Mouse (Mus musculus) midbrain, embryonic 12.5 days (tissue): ENCODE results near the gene Cct5. TPM values are rescaled to one million over a fixed set of nuclear protein-coding genes. Genes with fewer than 3 reads are reported as not detected.
A peak's percentile ranks its signal among the peaks of the same experiment; 100 is the strongest.

Experiments
- ATAC-seq: fragments of 200-750 bp; cut with Nextera tagmentation; 2 replicates; pipeline ENCODE4 v1.8.0; 2017; ENCODE audit warnings: low read depth, moderate TSS enrichment, moderate library complexity; ENCODE audit not compliant: low FRiP score
- H3K27ac ChIP-seq: fragments of 300-500 bp; sonication (generic); replicated peaks from 2 replicates; pipeline ENCODE4 v1.5.1; 2016; ENCODE audit warnings: mild to moderate bottlenecking
- H3K27me3 ChIP-seq: fragments of 300-500 bp; sonication (generic); 2 replicates; pipeline ENCODE4 v1.6.1; 2016; ENCODE audit warnings: mild to moderate bottlenecking
- H3K36me3 ChIP-seq: fragments of 300-500 bp; sonication (generic); 2 replicates; pipeline ENCODE4 v1.6.1; 2016
- H3K4me1 ChIP-seq: fragments of 300-500 bp; sonication (generic); 2 replicates; pipeline ENCODE4 v1.6.1; 2016
- H3K4me2 ChIP-seq: fragments of 300-500 bp; sonication (generic); replicated peaks from 2 replicates; pipeline ENCODE4 v1.6.1; 2016; ENCODE audit warnings: mild to moderate bottlenecking, moderate library complexity
- H3K4me3 ChIP-seq: fragments of 300-500 bp; sonication (generic); 2 replicates; pipeline ENCODE4 v1.5.1; 2016; ENCODE audit warnings: mild to moderate bottlenecking
- H3K9ac ChIP-seq: fragments of 300-500 bp; sonication (generic); replicated peaks from 2 replicates; pipeline ENCODE4 v1.6.1; 2016; ENCODE audit warnings: mild to moderate bottlenecking, moderate library complexity
- H3K9me3 ChIP-seq: fragments of 300-500 bp; sonication (generic); 2 replicates; pipeline ENCODE4 v1.6.1; 2016; ENCODE audit warnings: mild to moderate bottlenecking
- WGBS: fragments of 180-500 bp; shearing (Covaris S2); methylation state at CpG from one replicate; pipeline ENCODE4 v1.1.7; 2016; 5-methylcytosine and 5-hydroxymethylcytosine counted together
- polyA plus RNA-seq: library from polyadenylated mRNA; unstranded; fragments of >200 nt; fragmentation: Nextera tagmentation; extraction: Ambion mirVana; gene quantifications from 2 replicates; pipeline ENCODE4 v1.2.1, GENCODE M21; 2016

The Cct5 gene
- polyA plus RNA-seq, 1 experiment from 2014 or later = 610 TPM

GRCm38 (mm10) chr15:31561976-31562375 is 39.6 kb downstream of the Cct5 start:
- Histone ChIP-seq H3K4me2 (no peak overlapping the region), H3K4me3 (no peak overlapping the region), H3K27me3 (no peaks in the 10 kb centered on the region), H3K9me3 (0 out of 2 replicates have a peak, but pooled peaks cover 4% of the 10 kb centered on the region), H3K9ac (no peak overlapping the region), H3K27ac (no peak overlapping the region), H3K36me3 (no peaks in the 10 kb centered on the region), H3K4me1 (no peaks in the 10 kb centered on the region)
- WGBS = 96% methylated on average over 4 of the region's 4 CpGs
- ATAC-seq = no peak

GRCm38 (mm10) chr15:31561390-31561789 is 40.2 kb downstream of the Cct5 start:
- Histone ChIP-seq H3K27ac (no peak overlapping the region), H3K9me3 (0 out of 2 replicates have a peak, but pooled peaks cover 4% of the 10 kb centered on the region), H3K9ac (no peak overlapping the region), H3K4me1 (no peaks in the 10 kb centered on the region), H3K27me3 (no peaks in the 10 kb centered on the region), H3K36me3 (no peaks in the 10 kb centered on the region), H3K4me2 (no peak overlapping the region), H3K4me3 (no peak overlapping the region)
- 78% methylated on average over 6 of the region's 6 CpGs for WGBS
- no peak for ATAC-seq

- ATAC-seq = no peak
- no peaks in the 10 kb centered on the region for H3K4me1 ChIP-seq
- H3K9ac ChIP-seq = no peak overlapping the region
- H3K4me2 ChIP-seq = no peak overlapping the region
- H3K4me3 ChIP-seq = no peak overlapping the region
- 0 out of 2 replicates have a peak, but pooled peaks cover 4% of the 10 kb centered on the region for H3K9me3 ChIP-seq
- H3K27me3 ChIP-seq = no peaks in the 10 kb centered on the region
- H3K36me3 ChIP-seq = no peaks in the 10 kb centered on the region
- no peak overlapping the region for H3K27ac ChIP-seq
- 88% methylated on average over 2 of the region's 2 CpGs for WGBS
These were observed 46.7 kb downstream of the Cct5 start for GRCm38 (mm10) chr15:31554855-31555254.

GRCm38 (mm10) chr15:31550381-31550780 is 51.2 kb downstream of the Cct5 start:
- H3K4me3 ChIP-seq = no peak overlapping the region
- no peak overlapping the region for H3K4me2 ChIP-seq
- no peak overlapping the region for H3K9ac ChIP-seq
- H3K27me3 ChIP-seq = no peaks in the 10 kb centered on the region
- H3K4me1 ChIP-seq = no peaks in the 10 kb centered on the region
- no peaks in the 10 kb centered on the region for H3K9me3 ChIP-seq
- no peak overlapping the region for H3K27ac ChIP-seq
- no peaks in the 10 kb centered on the region for H3K36me3 ChIP-seq
- no peak for ATAC-seq
- WGBS = 75% methylated on average over 4 of the region's 4 CpGs

GRCm38 (mm10) chr15:31547421-31547820 is 54.2 kb downstream of the Cct5 start:
- no peaks in the 10 kb centered on the region for H3K36me3 ChIP-seq
- peaks cover 7% of the 10 kb centered on the region for H3K4me1 ChIP-seq
- H3K27me3 ChIP-seq = no peaks in the 10 kb centered on the region
- no peak overlapping the region for H3K9ac ChIP-seq
- no peak overlapping the region for H3K27ac ChIP-seq
- 78% methylated on average over 5 of the region's 5 CpGs for whole genome bisulfite sequencing
- no peaks in the 10 kb centered on the region for H3K9me3 ChIP-seq
- no peak for ATAC-seq
- no peak overlapping the region for H3K4me2 ChIP-seq
- H3K4me3 ChIP-seq = no peak overlapping the region

- no peak for ATAC-seq
- H3K27ac ChIP-seq = no peak overlapping the region
- no peaks in the 10 kb centered on the region for H3K36me3 ChIP-seq
- H3K4me2 ChIP-seq = no peak overlapping the region
- H3K4me1 ChIP-seq = peaks cover 16% of the 10 kb centered on the region
- H3K27me3 ChIP-seq = no peaks in the 10 kb centered on the region
- 90% methylated on average over 6 of the region's 6 CpGs for WGBS
- no peak overlapping the region for H3K9ac ChIP-seq
- H3K4me3 ChIP-seq = no peak overlapping the region
- H3K9me3 ChIP-seq = no peaks in the 10 kb centered on the region
These were observed 55.3 kb downstream of the Cct5 start for GRCm38 (mm10) chr15:31546291-31546690.

- Histone ChIP-seq H3K36me3 (no peaks in the 10 kb centered on the region), H3K27me3 (no peaks in the 10 kb centered on the region), H3K9ac (no peak overlapping the region), H3K4me2 (no peak overlapping the region), H3K4me3 (no peak overlapping the region), H3K27ac (no peak overlapping the region), H3K4me1 (peaks cover 16% of the 10 kb centered on the region), H3K9me3 (no peaks in the 10 kb centered on the region)
- ATAC-seq = no peak
- 67% methylated on average over 1 of the region's 1 CpGs for WGBS
These were observed 56.5 kb downstream of the Cct5 start for GRCm38 (mm10) chr15:31545058-31545457.

- H3K9me3 ChIP-seq = no peaks in the 10 kb centered on the region
- no peaks in the 10 kb centered on the region for H3K36me3 ChIP-seq
- H3K9ac ChIP-seq = no peak overlapping the region
- ATAC-seq = no peak
- H3K4me1 ChIP-seq = peaks cover 16% of the 10 kb centered on the region
- H3K27me3 ChIP-seq = no peaks in the 10 kb centered on the region
- H3K4me2 ChIP-seq = no peak overlapping the region
- WGBS = 3% methylated on average over 3 of the region's 3 CpGs
- no peak overlapping the region for H3K27ac ChIP-seq
- no peak overlapping the region for H3K4me3 ChIP-seq
These were observed 58.4 kb downstream of the Cct5 start for GRCm38 (mm10) chr15:31543246-31543645.

GRCm38 (mm10) chr15:31542013-31542958 is 59.3 kb downstream of the Cct5 start:
- peak overlapping the region; percentile 22 for H3K4me2 ChIP-seq
- H3K36me3 ChIP-seq = no peaks in the 10 kb centered on the region
- H3K4me3 ChIP-seq = no peak overlapping the region
- peaks cover 16% of the 10 kb centered on the region for H3K4me1 ChIP-seq
- peak overlapping the region; percentile 56 for H3K27ac ChIP-seq
- peak; percentile 52 for ATAC-seq
- no peaks in the 10 kb centered on the region for H3K9me3 ChIP-seq
- no peaks in the 10 kb centered on the region for H3K27me3 ChIP-seq
- no peak overlapping the region for H3K9ac ChIP-seq
- WGBS = 4% methylated on average over 10 of the region's 10 CpGs

Other genes starting within 250 kb of the Cct5 start
- gene Ankrd33b, start 234.1 kb downstream of the Cct5 start, polyA plus RNA-seq = 0.71 and 0.75 TPM in 2 replicates
- 1.9 and 2.0 TPM in 2 replicates for gene Ropn1l, start 148.1 kb downstream of the Cct5 start, polyA plus RNA-seq
- gene March6, start 70.8 kb downstream of the Cct5 start, polyA plus RNA-seq = 72.3 and 80.5 TPM in 2 replicates
- gene Cmbl, start 36.4 kb downstream of the Cct5 start, polyA plus RNA-seq = 1.3 and 2.4 TPM in 2 replicates
- 11.8 and 13.2 TPM in 2 replicates for gene Fam173b, start within 50 bp of the Cct5 start, polyA plus RNA-seq